Mouse (Mus musculus): ENCODE measurements at regions not wholly inside any gene's neighbourhood (a gene's known extent, or its start where the extent isn't known, plus 50 kb on each side); places are given as distances from the start of the nearest gene placed in this dataset.
"Not testable (repeated sequence)": the region's sequence is repeated elsewhere in the genome, so short reads cannot be mapped to it uniquely, and the experiment has no call there.

GRCm38 (mm10) chr6:67681641-67682040 is 146.0 kb upstream of the Tacstd2 start:
- intact Hi-C loops (cut with DNase I); DNase-seq (ENCODE audit: low spot score): not testable (repeated sequence)

- intact Hi-C loops (cut with DNase I); DNase-seq (ENCODE audit: low spot score): not testable (repeated sequence)
Observed at GRCm38 (mm10) chr6:67679106-67679505, 143.5 kb upstream of the Tacstd2 start.

- intact Hi-C loops (cut with DNase I); DNase-seq (ENCODE audit: low spot score): not testable (repeated sequence)
Observed at GRCm38 (mm10) chr6:67674717-67675116, 139.1 kb upstream of the Tacstd2 start.

GRCm38 (mm10) chr6:67673316-67673715 is 137.7 kb upstream of the Tacstd2 start:
- intact Hi-C loops (cut with DNase I); DNase-seq (ENCODE audit: low spot score): not testable (repeated sequence)

GRCm38 (mm10) chr6:67668073-67668472 is 132.5 kb upstream of the Tacstd2 start:
- DNase-seq (ENCODE audit: low spot score); intact Hi-C loops (cut with DNase I): not testable (repeated sequence)

DNA sequence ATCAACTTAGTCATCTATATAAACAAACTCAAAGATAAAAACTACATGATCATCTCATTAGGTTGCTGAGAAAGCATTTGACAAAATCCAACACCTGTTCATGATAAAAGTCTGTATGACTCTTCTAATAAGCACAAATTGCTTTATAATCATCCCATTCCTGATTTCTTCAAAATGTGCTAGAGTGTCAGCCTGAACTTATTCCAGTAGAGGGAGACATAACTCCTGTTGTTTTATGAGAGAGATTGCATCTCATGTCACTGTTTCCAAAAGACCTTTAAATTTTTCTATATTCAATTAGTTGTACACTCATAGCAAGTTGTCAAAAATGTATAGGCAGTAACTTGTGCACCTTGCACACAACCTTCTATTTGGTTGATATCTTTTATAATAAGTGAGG is 96.0 kb upstream of the Tacstd2 start:
- intact Hi-C loops (cut with DNase I): no loop called here
- no peak for DNase-seq (ENCODE audit: low spot score)

DNA sequence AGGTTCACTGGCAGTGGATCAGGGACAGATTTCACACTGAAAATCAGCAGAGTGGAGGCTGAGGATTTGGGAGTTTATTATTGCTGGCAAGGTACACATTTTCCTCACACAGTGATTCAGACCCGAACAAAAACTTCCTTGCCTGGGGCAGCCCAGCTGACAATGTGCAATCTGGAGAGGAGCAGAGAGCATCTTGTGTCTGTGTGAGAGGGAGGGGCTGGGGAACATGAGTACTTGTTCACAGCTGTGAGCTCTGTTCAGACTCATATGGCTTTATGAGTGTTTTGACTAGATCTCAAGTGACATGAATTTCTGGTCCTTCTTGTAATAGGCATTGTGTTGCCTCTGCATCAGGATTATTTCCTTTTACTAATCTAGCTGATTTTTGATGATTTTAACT is 74.8 kb upstream of the Tacstd2 start:
- no peak for DNase-seq (ENCODE audit: low spot score)
- intact Hi-C loops (cut with DNase I): no loop called here

DNA sequence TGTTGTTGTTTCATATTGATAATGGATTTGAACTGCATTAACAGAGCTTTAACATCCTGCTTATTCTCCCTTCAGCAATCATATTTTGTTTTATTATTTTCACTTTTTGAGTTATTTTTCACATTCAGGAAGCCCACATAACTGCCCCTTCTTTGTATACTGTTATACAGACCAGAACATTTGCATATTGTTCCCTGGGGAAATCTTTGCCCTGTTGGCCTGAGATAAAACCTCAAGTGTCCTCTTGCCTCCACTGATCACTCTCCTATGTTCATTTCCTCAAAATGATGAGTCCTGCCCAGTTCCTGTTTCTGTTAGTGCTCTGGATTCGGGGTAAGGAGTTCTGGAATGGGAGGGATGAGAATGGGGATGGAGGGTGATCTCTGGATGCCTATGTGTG is 73.9 kb upstream of the Tacstd2 start:
- intact Hi-C loops (cut with DNase I); DNase-seq (ENCODE audit: low spot score): not testable (repeated sequence)

Measured in heart, postnatal 25 days (tissue).